Mouse (Mus musculus) cerebral cortex, adult 2 months (tissue): Measurements from ENCODE around the gene Gm21586.

Experiments used
- WGBS: fragments of 180-500 bp; shearing (Covaris S2); methylation state at CpG from one replicate; pipeline ENCODE4 v1.1.7; 2018; 5-methylcytosine and 5-hydroxymethylcytosine counted together

Gene Gm21586

GRCm38 (mm10) chr4:42439078-42439477, at the start of gene Gm21586:
Gene Gm21586 (plus strand): TSS chr4:42439378.
- WGBS, result no CpG with 5 or more reads among the region's 18 CpGs

GRCm38 (mm10) chr4:42466452-42466851, 27.3 kb downstream of the Gm21586 start, which contains the start of gene Gm2163:
Gene Gm2163 (plus strand): TSS chr4:42466752.
- WGBS, result no CpG with 5 or more reads among the region's 5 CpGs
